Mouse (Mus musculus) stomach, adult 2 months (tissue): ENCODE measurements around the gene Tada2b. TPM values are rescaled to one million over a fixed set of nuclear protein-coding genes. Genes with fewer than 3 reads are reported as not detected.

Experiments
- polyA plus RNA-seq: library from polyadenylated mRNA; depleted of rRNA; stranded (reverse); fragments of >200 nt; gene quantifications from 2 replicates; pipeline ENCODE4 v1.2.3, GENCODE M21; 2012; rRNA removed

Gene Tada2b
- polyA plus RNA-seq: 5.2 and 5.6 TPM in 2 replicates

GRCm38 (mm10) chr5:36484171-36484990, at the start of gene Tada2b, which contains the start of gene Ccdc96:
Gene Tada2b (minus strand): TSS chr5:36484285.
Gene Ccdc96 (plus strand): TSS chr5:36484588.

GRCm38 (mm10) chr5:36464709-36465661, 19.1 kb downstream of the Tada2b start, which contains the start of gene Grpel1:
Gene Grpel1 (plus strand): TSS chr5:36464998.

Other genes starting within 250 kb of the Tada2b start
- gene Sorcs2, start 86.1 kb downstream of the Tada2b start, polyA plus RNA-seq: 3.4 and 3.6 TPM in 2 replicates
- 5.6 and 8.0 TPM in 2 replicates for gene Grpel1, start 19.3 kb downstream of the Tada2b start, polyA plus RNA-seq
- 0.01 TPM in 1 of 2 replicates, not detected in the other for gene Ccdc96, start 303 bp upstream of the Tada2b start, polyA plus RNA-seq
- gene Tbc1d14, start 109.0 kb upstream of the Tada2b start, polyA plus RNA-seq: 10.7 and 12.3 TPM in 2 replicates
- 6.1 and 7.0 TPM in 2 replicates for gene D5Ertd579e, start 211.7 kb upstream of the Tada2b start, polyA plus RNA-seq